Mouse (Mus musculus) stomach, embryonic 16.5 days (tissue): ENCODE results near the gene Slc41a3. TPM values are rescaled to one million over a fixed set of nuclear protein-coding genes. Genes with fewer than 3 reads are reported as not detected.

Experiments
- ATAC-seq: fragments of 200-750 bp; cut with Nextera tagmentation; 2 replicates; pipeline ENCODE4 v1.8.0; 2017; ENCODE audit warnings: moderate number of reproducible peaks, moderate TSS enrichment; ENCODE audit not compliant: insufficient read depth, low FRiP score
- H3K27ac ChIP-seq: fragments of 300-500 bp; sonication (generic); 2 replicates; pipeline ENCODE4 v1.5.1; 2014; ENCODE audit warnings: low read length
- H3K27me3 ChIP-seq: fragments of 300-500 bp; sonication (generic); 2 replicates; pipeline ENCODE4 v1.6.1; 2014; ENCODE audit warnings: low read length, control low read depth, mixed read lengths; ENCODE audit not compliant: control insufficient read depth, insufficient read depth
- H3K36me3 ChIP-seq: fragments of 300-500 bp; sonication (generic); 2 replicates; pipeline ENCODE4 v1.6.1; 2014; ENCODE audit warnings: low read length; ENCODE audit not compliant: control insufficient read depth, insufficient read depth
- H3K4me1 ChIP-seq: fragments of 300-500 bp; sonication (generic); 2 replicates; pipeline ENCODE4 v1.6.1; 2014; ENCODE audit warnings: low read length, control low read depth, mixed read lengths; ENCODE audit not compliant: control insufficient read depth, insufficient read depth
- H3K4me2 ChIP-seq: fragments of 300-500 bp; sonication (generic); 2 replicates; pipeline ENCODE4 v1.6.1; 2014; ENCODE audit warnings: low read depth, low read length, mixed read lengths
- H3K4me3 ChIP-seq: fragments of 300-500 bp; sonication (generic); replicated peaks from 2 replicates; pipeline ENCODE4 v1.5.1; 2014; ENCODE audit warnings: mild to moderate bottlenecking, low read length
- H3K9ac ChIP-seq: fragments of 300-500 bp; sonication (generic); 2 replicates; pipeline ENCODE4 v1.6.1; 2014; ENCODE audit warnings: low read length
- H3K9me3 ChIP-seq: fragments of 300-500 bp; sonication (generic); replicated peaks from 2 replicates; pipeline ENCODE4 v1.6.1; 2016; ENCODE audit warnings: low read length, control low read depth; ENCODE audit not compliant: control insufficient read depth
- WGBS: fragments of 180-500 bp; shearing (Covaris S2); extraction: QIAGEN DNeasy Blood & Tissue Kit; methylation state at CpG from one replicate; pipeline ENCODE4 v1.1.7; 2014; 5-methylcytosine and 5-hydroxymethylcytosine counted together
- microRNA-seq: library from miRNA; unstranded; fragments of <30 nt; microRNA quantifications from one replicate; pipeline ENCODE4, GENCODE M21; 2016
- polyA plus RNA-seq: library from polyadenylated mRNA; unstranded; fragments of >200 nt; fragmentation: Nextera tagmentation; extraction: Ambion mirVana; gene quantifications from 2 replicates; pipeline ENCODE4 v1.2.1, GENCODE M21; 2015

Gene Slc41a3
- polyA plus RNA-seq, 1 experiment from 2014 or later, result 8.5 TPM

DNA sequence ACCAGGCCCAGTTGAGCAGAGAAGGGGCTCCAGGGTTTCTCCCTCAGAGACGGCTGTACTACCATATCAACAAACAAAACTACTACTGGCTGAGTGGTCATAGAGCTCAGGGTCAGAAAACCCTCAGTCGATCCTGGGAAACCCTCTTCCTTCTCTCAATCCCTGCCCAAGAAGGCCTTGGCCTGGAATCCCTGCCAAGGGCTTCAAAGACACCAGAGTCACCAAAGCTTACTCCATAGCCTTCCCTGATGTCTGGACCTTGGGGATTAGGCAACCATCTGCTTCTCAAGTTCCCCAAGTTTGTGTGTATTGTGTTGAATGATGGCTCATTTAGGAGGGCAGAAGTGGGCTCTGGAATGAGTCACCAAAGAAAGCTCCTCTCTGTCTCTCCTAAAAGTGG lies 87.4 kb downstream of the Slc41a3 start:
- no peak overlapping the region for H3K9ac ChIP-seq
- H3K27ac ChIP-seq, result no peak overlapping the region
- no peak overlapping the region for H3K4me3 ChIP-seq
- whole genome bisulfite sequencing, result 63% methylated on average over 2 of the region's 2 CpGs
- 0 out of 2 replicates have a peak, but pooled peaks cover 10% of the 10 kb centered on the region for H3K4me1 ChIP-seq
- no peak for ATAC-seq
- H3K9me3 ChIP-seq, result no peaks in the 10 kb centered on the region
- no peak overlapping the region for H3K4me2 ChIP-seq
- no peaks in the 10 kb centered on the region for H3K27me3 ChIP-seq
- peaks cover 12% of the 10 kb centered on the region; the same call in 1 of the 2 replicates for H3K36me3 ChIP-seq

DNA sequence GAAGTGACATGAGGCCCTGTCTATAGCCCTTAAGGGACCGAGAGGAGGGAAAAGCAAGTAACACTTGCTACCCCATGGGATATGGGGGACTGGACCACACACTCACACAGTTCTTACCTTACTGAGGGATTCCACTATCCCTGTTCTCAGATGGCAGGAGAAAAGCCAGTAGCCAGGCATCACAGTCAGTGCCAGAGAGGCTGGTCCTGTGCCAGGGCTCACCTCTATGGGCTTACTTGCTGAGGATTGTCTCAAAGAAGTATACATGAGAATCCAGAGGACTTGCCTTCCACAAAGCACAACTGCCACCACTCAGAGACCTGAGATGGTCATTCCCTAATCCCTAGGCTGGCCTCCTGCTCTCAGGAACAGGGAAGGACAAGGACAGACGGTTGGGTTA lies 87.9 kb downstream of the Slc41a3 start:
- Histone ChIP-seq H3K27me3 (no peaks in the 10 kb centered on the region), H3K4me1 (0 out of 2 replicates have a peak, but pooled peaks cover 10% of the 10 kb centered on the region), H3K9me3 (no peaks in the 10 kb centered on the region), H3K27ac (no peak overlapping the region), H3K4me3 (no peak overlapping the region), H3K9ac (no peak overlapping the region), H3K4me2 (no peak overlapping the region), H3K36me3 (peaks cover 12% of the 10 kb centered on the region; the same call in 1 of the 2 replicates)
- 74% methylated on average over 2 of the region's 2 CpGs for WGBS
- no peak for ATAC-seq

DNA sequence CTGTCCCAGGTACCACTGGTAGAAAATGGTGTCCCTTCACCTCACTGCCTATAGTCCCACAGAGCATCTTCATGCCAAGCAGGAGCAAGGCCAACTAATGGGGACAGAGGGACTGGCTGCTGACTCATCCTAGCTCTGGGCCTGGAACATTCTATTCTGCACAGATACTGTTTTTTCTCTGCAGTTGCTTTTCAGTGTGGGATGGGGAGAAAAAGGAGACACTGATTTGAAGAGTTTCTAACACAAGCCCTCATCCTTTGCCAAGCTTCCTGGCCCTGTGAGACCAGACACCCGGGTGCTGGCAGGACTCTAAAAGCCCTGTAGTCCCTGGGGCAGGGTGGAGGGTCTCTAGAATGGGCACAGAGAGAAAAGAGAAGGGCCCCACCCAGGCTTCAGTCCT lies 91.2 kb downstream of the Slc41a3 start:
- Histone ChIP-seq H3K4me1 (peaks cover 10% of the 10 kb centered on the region; the same call in 1 of the 2 replicates), H3K9me3 (no peaks in the 10 kb centered on the region), H3K27ac (no peak overlapping the region), H3K4me3 (no peak overlapping the region), H3K4me2 (no peak overlapping the region), H3K9ac (no peak overlapping the region), H3K27me3 (no peaks in the 10 kb centered on the region), H3K36me3 (no peaks in the 10 kb centered on the region)
- 77% methylated on average over 1 of the region's 1 CpGs for WGBS
- no peak for ATAC-seq

Small RNA genes within 50 kb of the gene (microRNA-seq; reads per million reads assigned to microRNA genes)
- gene Gm24816, result not detected

Other genes starting within 250 kb of the Slc41a3 start
- gene Zxdc, start 235.2 kb upstream of the Slc41a3 start, polyA plus RNA-seq, result 4.5 and 4.7 TPM in 2 replicates
- 0.31 and 0.46 TPM in 2 replicates for gene Cfap100, start 175.9 kb upstream of the Slc41a3 start, polyA plus RNA-seq
- 8.8 and 10.2 TPM in 2 replicates for gene Klf15, start 142.1 kb upstream of the Slc41a3 start, polyA plus RNA-seq
- 13.1 and 14.9 TPM in 2 replicates for gene Aldh1l1, start 118.3 kb upstream of the Slc41a3 start, polyA plus RNA-seq